Mouse (Mus musculus) forebrain, embryonic 16.5 days (tissue): ENCODE measurements around the gene Fam189b. TPM values are rescaled to one million over a fixed set of nuclear protein-coding genes. Genes with fewer than 3 reads are reported as not detected.

ENCODE experiments used
- ATAC-seq: fragments of 200-750 bp; cut with Nextera tagmentation; 2 replicates; pipeline ENCODE4 v1.8.0; 2017; ENCODE audit warnings: mild to moderate bottlenecking, moderate library complexity
- H3K27ac ChIP-seq: fragments of 300-500 bp; sonication (generic); 2 replicates; pipeline ENCODE4 v1.5.1; 2014; ENCODE audit warnings: low read length, control low read depth
- H3K27me3 ChIP-seq: fragments of 300-500 bp; sonication (generic); replicated peaks from 2 replicates; pipeline ENCODE4 v1.6.1; 2014; ENCODE audit warnings: low read length; ENCODE audit not compliant: control insufficient read depth, insufficient read depth
- H3K36me3 ChIP-seq: fragments of 300-500 bp; sonication (generic); 2 replicates; pipeline ENCODE4 v1.6.1; 2014; ENCODE audit not compliant: control insufficient read depth, insufficient read depth
- H3K4me1 ChIP-seq: fragments of 300-500 bp; sonication (generic); replicated peaks from 2 replicates; pipeline ENCODE4 v1.6.1; 2014; ENCODE audit warnings: low read length; ENCODE audit not compliant: control insufficient read depth, insufficient read depth
- H3K4me2 ChIP-seq: fragments of 300-500 bp; sonication (generic); 2 replicates; pipeline ENCODE4 v1.6.1; 2014; ENCODE audit warnings: mild to moderate bottlenecking, low read length, control low read depth
- H3K4me3 ChIP-seq: fragments of 300-500 bp; sonication (generic); replicated peaks from 2 replicates; pipeline ENCODE4 v1.5.1; 2014; ENCODE audit warnings: mild to moderate bottlenecking, low read length, control low read depth
- H3K9ac ChIP-seq: fragments of 300-500 bp; sonication (generic); replicated peaks from 2 replicates; pipeline ENCODE4 v1.6.1; 2014; ENCODE audit warnings: low read depth, low read length, control low read depth
- H3K9me3 ChIP-seq: fragments of 300-500 bp; sonication (generic); 2 replicates; pipeline ENCODE4 v1.6.1; 2016; ENCODE audit warnings: low read length; ENCODE audit not compliant: control insufficient read depth
- WGBS: fragments of 180-500 bp; shearing (Covaris S2); extraction: QIAGEN DNeasy Blood & Tissue Kit; methylation state at CpG from one replicate; pipeline ENCODE4 v1.1.7; 2014; 5-methylcytosine and 5-hydroxymethylcytosine counted together
- polyA plus RNA-seq: library from polyadenylated mRNA; unstranded; fragments of >200 nt; fragmentation: Nextera tagmentation; extraction: Ambion mirVana; gene quantifications from 2 replicates; pipeline ENCODE4 v1.2.1, GENCODE M21; 2015

Fam189b gene
- polyA plus RNA-seq, 1 experiment from 2014 or later: 30.7 TPM

GRCm38 (mm10) chr3:89230561-89230960 lies 47.6 kb downstream of the Fam189b start:
- 83% methylated on average over 2 of the region's 2 CpGs for WGBS
- Histone ChIP-seq H3K9ac (no peak overlapping the region), H3K4me2 (no peak overlapping the region), H3K9me3 (no peaks in the 10 kb centered on the region), H3K4me1 (peaks cover 31% of the 10 kb centered on the region), H3K27ac (no peak overlapping the region), H3K36me3 (peaks cover 7% of the 10 kb centered on the region), H3K27me3 (no peaks in the 10 kb centered on the region), H3K4me3 (no peak overlapping the region)
- ATAC-seq: no peak

GRCm38 (mm10) chr3:89231345-89231744 lies 48.4 kb downstream of the Fam189b start:
- no peaks in the 10 kb centered on the region for H3K9me3 ChIP-seq
- peaks cover 23% of the 10 kb centered on the region for H3K4me1 ChIP-seq
- WGBS: 78% methylated on average over 7 of the region's 7 CpGs
- H3K27ac ChIP-seq: no peak overlapping the region
- H3K4me2 ChIP-seq: no peak overlapping the region
- H3K4me3 ChIP-seq: no peak overlapping the region
- ATAC-seq: no peak
- H3K36me3 ChIP-seq: peaks cover 8% of the 10 kb centered on the region
- H3K9ac ChIP-seq: no peak overlapping the region
- H3K27me3 ChIP-seq: no peaks in the 10 kb centered on the region

GRCm38 (mm10) chr3:89231772-89232275 lies 48.9 kb downstream of the Fam189b start:
- Histone ChIP-seq H3K36me3 (peaks cover 10% of the 10 kb centered on the region), H3K4me3 (no peak overlapping the region), H3K4me2 (no peak overlapping the region), H3K4me1 (peaks cover 18% of the 10 kb centered on the region), H3K9ac (no peak overlapping the region), H3K9me3 (no peaks in the 10 kb centered on the region), H3K27me3 (no peaks in the 10 kb centered on the region), H3K27ac (no peak overlapping the region)
- no peak for ATAC-seq
- 79% methylated on average over 16 of the region's 16 CpGs for WGBS

- Histone ChIP-seq H3K4me3 (no peak overlapping the region), H3K27me3 (no peaks in the 10 kb centered on the region), H3K36me3 (peaks cover 15% of the 10 kb centered on the region), H3K9ac (no peak overlapping the region), H3K4me1 (peaks cover 13% of the 10 kb centered on the region), H3K27ac (no peak overlapping the region), H3K9me3 (no peaks in the 10 kb centered on the region), H3K4me2 (no peak overlapping the region)
- no peak for ATAC-seq
- WGBS: 73% methylated on average over 6 of the region's 6 CpGs
These were observed 49.7 kb downstream of the Fam189b start for GRCm38 (mm10) chr3:89232614-89233013.

GRCm38 (mm10) chr3:89233562-89234110 lies 50.7 kb downstream of the Fam189b start:
- Histone ChIP-seq H3K9ac (no peak overlapping the region), H3K4me3 (no peak overlapping the region), H3K27ac (no peak overlapping the region), H3K36me3 (peaks cover 17% of the 10 kb centered on the region), H3K4me2 (no peak overlapping the region), H3K27me3 (no peaks in the 10 kb centered on the region), H3K9me3 (no peaks in the 10 kb centered on the region), H3K4me1 (peaks cover 2% of the 10 kb centered on the region)
- no peak for ATAC-seq
- 76% methylated on average over 14 of the region's 14 CpGs for WGBS

- ATAC-seq: no peak
- WGBS: 92% methylated on average over 10 of the region's 10 CpGs
These were observed 53.6 kb downstream of the Fam189b start for GRCm38 (mm10) chr3:89236516-89236915.

GRCm38 (mm10) chr3:89237682-89238081 lies 54.7 kb downstream of the Fam189b start:
- 95% methylated on average over 21 of the region's 21 CpGs for WGBS

More at GRCm38 (mm10) chr3:89236516-89236915, 53.6 kb downstream of the Fam189b start:
- Histone ChIP-seq H3K9me3 (no peaks in the 10 kb centered on the region), H3K27ac (no peak overlapping the region), H3K4me2 (no peak overlapping the region), H3K4me3 (no peak overlapping the region), H3K4me1 (no peaks in the 10 kb centered on the region), H3K9ac (no peak overlapping the region), H3K27me3 (no peaks in the 10 kb centered on the region), H3K36me3 (peaks cover 25% of the 10 kb centered on the region)

GRCm38 (mm10) chr3:89238494-89238893 lies 55.6 kb downstream of the Fam189b start:
- H3K4me2 ChIP-seq: no peak overlapping the region
- no peak overlapping the region for H3K27ac ChIP-seq
- H3K4me3 ChIP-seq: no peak overlapping the region
- no peaks in the 10 kb centered on the region for H3K9me3 ChIP-seq
- WGBS: 79% methylated on average over 9 of the region's 12 CpGs
- ATAC-seq: no peak
- H3K36me3 ChIP-seq: peaks cover 30% of the 10 kb centered on the region
- no peak overlapping the region for H3K9ac ChIP-seq
- H3K27me3 ChIP-seq: no peaks in the 10 kb centered on the region
- peaks cover 15% of the 10 kb centered on the region for H3K4me1 ChIP-seq

More at GRCm38 (mm10) chr3:89237682-89238081, 54.7 kb downstream of the Fam189b start:
- Histone ChIP-seq H3K9ac (no peak overlapping the region), H3K4me3 (no peak overlapping the region), H3K27ac (no peak overlapping the region), H3K4me2 (no peak overlapping the region), H3K4me1 (peaks cover 7% of the 10 kb centered on the region), H3K36me3 (peaks cover 32% of the 10 kb centered on the region), H3K27me3 (no peaks in the 10 kb centered on the region), H3K9me3 (no peaks in the 10 kb centered on the region)
- ATAC-seq: no peak
